Mouse (Mus musculus) stomach, postnatal 0 days (tissue): ENCODE results near the gene Map3k21. TPM values are rescaled to one million over a fixed set of nuclear protein-coding genes. Genes with fewer than 3 reads are reported as not detected.

Experiments
- ATAC-seq: fragments of 200-750 bp; cut with Nextera tagmentation; 2 replicates; pipeline ENCODE4 v1.8.0; 2017; ENCODE audit not compliant: low FRiP score, low TSS enrichment
- DNase-seq: peaks from one replicate; pipeline ENCODE4 v3.0.0-alpha.2; 2016; ENCODE audit warnings: low spot score
- H3K27ac ChIP-seq: fragments of 300-500 bp; sonication (generic); replicated peaks from 2 replicates; pipeline ENCODE4 v1.5.1; 2014; ENCODE audit warnings: mild to moderate bottlenecking, control low read depth
- H3K27me3 ChIP-seq: fragments of 300-500 bp; sonication (generic); 2 replicates; pipeline ENCODE4 v1.6.1; 2014; ENCODE audit warnings: low read length; ENCODE audit not compliant: control insufficient read depth, insufficient read depth
- H3K36me3 ChIP-seq: fragments of 300-500 bp; sonication (generic); 2 replicates; pipeline ENCODE4 v1.6.1; 2014; ENCODE audit warnings: low read length, mixed read lengths; ENCODE audit not compliant: control insufficient read depth, insufficient read depth
- H3K4me1 ChIP-seq: fragments of 300-500 bp; sonication (generic); replicated peaks from 2 replicates; pipeline ENCODE4 v1.6.1; 2014; ENCODE audit warnings: antibody characterized with exemption; ENCODE audit not compliant: control insufficient read depth, insufficient read depth
- H3K4me2 ChIP-seq: fragments of 300-500 bp; sonication (generic); replicated peaks from 2 replicates; pipeline ENCODE4 v1.6.1; 2014; ENCODE audit warnings: low read depth, mild to moderate bottlenecking, control low read depth, moderate library complexity
- H3K4me3 ChIP-seq: fragments of 300-500 bp; sonication (generic); 2 replicates; pipeline ENCODE4 v1.5.1; 2014; ENCODE audit warnings: low read depth, low read length, control low read depth
- H3K9ac ChIP-seq: fragments of 300-500 bp; sonication (generic); 2 replicates; pipeline ENCODE4 v1.6.1; 2014; ENCODE audit warnings: mild to moderate bottlenecking, low read length, control low read depth, mixed read lengths
- H3K9me3 ChIP-seq: fragments of 300-500 bp; sonication (generic); 2 replicates; pipeline ENCODE4 v1.6.1; 2016; ENCODE audit warnings: low read length; ENCODE audit not compliant: control insufficient read depth
- CTCF ChIP-seq: IDR thresholded peaks from 2 replicates; pipeline ENCODE4 v1.5.1; 2016; ENCODE audit warnings: antibody characterized with exemption, low read depth, mild to moderate bottlenecking, moderate library complexity
- EP300 ChIP-seq: optimal IDR thresholded peaks from 2 replicates; pipeline ENCODE3; 2016; ENCODE audit warnings: antibody characterized with exemption
- WGBS: fragments of 180-500 bp; shearing (Covaris S2); extraction: QIAGEN DNeasy Blood & Tissue Kit; methylation state at CpG from one replicate; pipeline ENCODE4 v1.1.7; 2014; 5-methylcytosine and 5-hydroxymethylcytosine counted together
- polyA plus RNA-seq: library from polyadenylated mRNA; unstranded; fragments of >200 nt; fragmentation: Nextera tagmentation; extraction: Ambion mirVana; gene quantifications from 2 replicates; pipeline ENCODE4 v1.2.1, GENCODE M21; 2015

Map3k21 gene
- polyA plus RNA-seq, 1 experiment from 2014 or later: 1.1 TPM

- Histone ChIP-seq H3K27ac (no peak within 1 kb of the TSS), H3K4me2 (peak within 1 kb of the TSS; percentile 23; the same call in 1 of the 2 replicates), H3K9me3 (no peaks in the 10 kb centered on the region), H3K36me3 (no peaks in the 10 kb centered on the region), H3K4me1 (no peaks in the 10 kb centered on the region), H3K27me3 (peaks cover 3% of the 10 kb centered on the region; the same call in 1 of the 2 replicates), H3K4me3 (peak within 1 kb of the TSS; percentile 4; the same call in 1 of the 2 replicates), H3K9ac (no peak within 1 kb of the TSS)
- WGBS: 6% methylated on average over 44 of the region's 44 CpGs
- no peak for TF ChIP-seq EP300
- no peak for TF ChIP-seq CTCF
- ATAC-seq: peak; percentile 63; the same call in 1 of the 2 replicates
- DNase-seq: peak; percentile 47
Measured at GRCm38 (mm10) chr8:125897868-125898788, 12.1 kb upstream of the Map3k21 start, which contains the start of gene Pcnx2. Pcnx2 (minus strand) TSS chr8:125898317.

GRCm38 (mm10) chr8:125898899-125899298, 11.4 kb upstream of the Map3k21 start:
- 0% methylated on average over 6 of the region's 6 CpGs for WGBS
- Histone ChIP-seq H3K27me3 (peaks cover 3% of the 10 kb centered on the region; the same call in 1 of the 2 replicates), H3K4me2 (no peak overlapping the region), H3K9ac (no peak overlapping the region), H3K4me3 (no peak overlapping the region), H3K4me1 (no peaks in the 10 kb centered on the region), H3K36me3 (no peaks in the 10 kb centered on the region), H3K9me3 (no peaks in the 10 kb centered on the region), H3K27ac (no peak overlapping the region)
- DNase-seq (peak; percentile 74), ATAC-seq (no peak)
- TF ChIP-seq CTCF: peak; percentile 79
- TF ChIP-seq EP300: no peak

DNA sequence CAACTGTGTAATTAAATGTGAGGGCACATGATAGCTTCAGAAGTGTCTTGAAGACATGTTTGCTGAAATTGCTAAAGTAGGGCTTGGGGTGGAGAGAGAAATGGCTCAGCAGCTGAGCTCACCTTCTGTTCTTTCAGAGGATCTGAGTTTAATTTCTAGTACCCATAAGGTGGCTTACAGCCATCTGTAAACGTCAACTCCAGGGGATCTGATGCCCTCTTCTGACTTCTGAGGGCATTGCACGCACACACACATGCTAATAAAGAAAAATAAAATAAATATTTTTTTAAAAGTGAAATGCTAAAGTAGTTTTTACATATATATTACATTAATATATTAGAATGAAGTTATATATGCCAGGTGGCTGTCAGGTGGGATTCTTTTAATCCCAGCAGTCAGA, 9.1 kb upstream of the Map3k21 start:
- TF ChIP-seq EP300: no peak
- TF ChIP-seq CTCF: peak; percentile 53
- 35% methylated on average over 2 of the region's 2 CpGs for WGBS
- no peaks in the 10 kb centered on the region for H3K4me1 ChIP-seq
- no peak for ATAC-seq
- no peak for DNase-seq
- no peaks in the 10 kb centered on the region for H3K36me3 ChIP-seq
- no peaks in the 10 kb centered on the region for H3K9me3 ChIP-seq
- H3K4me3 ChIP-seq: no peak overlapping the region
- H3K27me3 ChIP-seq: peaks cover 3% of the 10 kb centered on the region; the same call in 1 of the 2 replicates
- H3K27ac ChIP-seq: no peak overlapping the region
- H3K9ac ChIP-seq: no peak overlapping the region
- no peak overlapping the region for H3K4me2 ChIP-seq

DNA sequence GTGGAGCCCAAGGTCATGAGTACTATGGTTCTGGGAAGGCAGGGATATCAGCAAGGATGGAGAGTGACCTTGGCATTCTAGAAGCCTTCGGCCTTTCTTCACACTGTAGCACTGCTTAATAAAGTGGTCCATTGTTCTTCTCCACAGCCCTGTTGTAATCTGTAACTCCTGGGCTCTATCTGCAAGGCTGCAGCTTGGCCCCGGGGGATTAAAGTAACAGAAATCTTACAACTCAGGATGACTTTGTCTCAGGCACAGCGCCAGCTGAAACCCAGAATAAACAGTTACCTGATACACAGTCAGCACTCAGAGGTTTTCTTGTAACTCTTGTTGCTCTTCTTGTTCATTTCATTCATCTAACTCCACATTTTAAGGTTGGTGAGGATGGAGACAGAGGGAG, 7.7 kb upstream of the Map3k21 start:
- no peak for TF ChIP-seq CTCF
- no peak for TF ChIP-seq EP300
- WGBS: 43% methylated on average over 3 of the region's 3 CpGs
- peak; percentile 31; the same call in 1 of the 2 replicates for ATAC-seq
- Histone ChIP-seq H3K4me3 (no peak overlapping the region), H3K9ac (no peak overlapping the region), H3K27me3 (peaks cover 3% of the 10 kb centered on the region; the same call in 1 of the 2 replicates), H3K4me1 (no peaks in the 10 kb centered on the region), H3K9me3 (no peaks in the 10 kb centered on the region), H3K4me2 (no peak overlapping the region), H3K27ac (no peak overlapping the region), H3K36me3 (no peaks in the 10 kb centered on the region)
- DNase-seq: peak; percentile 33

- no peaks in the 10 kb centered on the region for H3K36me3 ChIP-seq
- no peak overlapping the region for H3K4me3 ChIP-seq
- ATAC-seq: no peak
- H3K4me1 ChIP-seq: no peaks in the 10 kb centered on the region
- H3K27me3 ChIP-seq: no peaks in the 10 kb centered on the region
- no peak overlapping the region for H3K9ac ChIP-seq
- TF ChIP-seq CTCF: no peak
- no peak for TF ChIP-seq EP300
- no peak overlapping the region for H3K27ac ChIP-seq
- DNase-seq: no peak
- no peaks in the 10 kb centered on the region for H3K9me3 ChIP-seq
- WGBS: 40% methylated on average over 2 of the region's 2 CpGs
- H3K4me2 ChIP-seq: no peak overlapping the region
Measured at GRCm38 (mm10) chr8:125905341-125905740, 4.9 kb upstream of the Map3k21 start.

- ATAC-seq (no peak), DNase-seq (peak; percentile 28)
- Histone ChIP-seq H3K4me3 (no peak overlapping the region), H3K9me3 (no peaks in the 10 kb centered on the region), H3K36me3 (no peaks in the 10 kb centered on the region), H3K27me3 (peaks cover 5% of the 10 kb centered on the region; the same call in 1 of the 2 replicates), H3K4me2 (no peak overlapping the region), H3K4me1 (peaks cover 2% of the 10 kb centered on the region; the same call in 1 of the 2 replicates), H3K9ac (no peak overlapping the region), H3K27ac (no peak overlapping the region)
- 73% methylated on average over 2 of the region's 2 CpGs for WGBS
- TF ChIP-seq EP300: no peak
- peak; percentile 45 for TF ChIP-seq CTCF
Measured at GRCm38 (mm10) chr8:125907311-125907710, 2.9 kb upstream of the Map3k21 start.
